Mouse (Mus musculus) splenic B cell, adult 2 months (primary cell): ENCODE data around the gene Pprc1.

Experiments used
- DNase-seq: peaks from one replicate; pipeline ENCODE4 v3.0.0-alpha.2; 2011; ENCODE audit warnings: low read depth, low spot score
- H3K27me3 ChIP-seq: 2 replicates; pipeline ENCODE4 v1.6.1; 2012; ENCODE audit warnings: mild to moderate bottlenecking, low read length, moderate library complexity, mixed read lengths; ENCODE audit not compliant: control insufficient read depth, poor library complexity, insufficient read depth, severe bottlenecking
- H3K36me3 ChIP-seq: 2 replicates; pipeline ENCODE4 v1.6.1; 2012; ENCODE audit warnings: mild to moderate bottlenecking, low read length, moderate library complexity, mixed read lengths; ENCODE audit not compliant: control insufficient read depth, poor library complexity, insufficient read depth, severe bottlenecking

Pprc1 gene

DNA sequence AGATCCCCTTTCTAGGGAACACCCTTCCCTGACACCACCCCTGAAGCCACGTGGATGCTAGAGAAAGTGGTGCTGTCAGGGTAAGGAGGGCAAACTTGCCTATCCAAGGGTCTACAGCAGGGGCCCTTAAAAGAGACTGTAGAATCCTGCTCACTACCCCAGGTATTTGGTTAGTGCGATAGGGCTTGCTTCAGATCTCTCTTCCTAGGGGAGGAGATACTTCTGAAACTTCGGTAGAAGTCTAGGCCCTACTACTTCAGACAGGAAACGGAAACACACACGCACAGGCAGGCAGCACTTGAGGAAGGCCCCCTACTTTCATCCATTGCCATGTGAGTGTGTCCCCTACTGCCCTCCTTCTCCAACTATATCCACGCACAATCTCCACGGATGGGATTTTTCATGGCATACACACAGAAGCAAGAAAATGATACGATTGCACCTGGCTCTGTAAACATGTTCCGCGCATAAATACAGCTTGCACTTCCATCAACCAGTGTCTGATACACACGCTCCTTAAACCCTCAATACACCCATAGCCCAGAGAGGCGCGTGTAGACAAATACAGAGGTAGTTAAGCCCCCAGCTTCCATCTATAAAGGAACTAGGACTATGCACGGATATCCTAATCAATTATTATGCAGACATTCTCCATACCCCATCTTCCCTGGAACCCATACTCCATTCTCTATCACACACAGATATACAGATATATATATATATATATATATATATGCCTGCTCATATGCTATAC is 4.4 kb upstream of the Pprc1 start:
- DNase-seq = peak; percentile 49
- no peaks in the 10 kb centered on the region for H3K27me3 ChIP-seq
- H3K36me3 ChIP-seq = peaks cover 4% of the 10 kb centered on the region

GRCm38 (mm10) chr19:46041299-46041932 is 3.3 kb upstream of the Pprc1 start:
- no peaks in the 10 kb centered on the region for H3K27me3 ChIP-seq
- H3K36me3 ChIP-seq = no peaks in the 10 kb centered on the region
- DNase-seq = peak; percentile 67

- Histone ChIP-seq H3K27me3 (no peaks in the 10 kb centered on the region), H3K36me3 (no peaks in the 10 kb centered on the region)
- DNase-seq = peak; percentile 55
Measured at GRCm38 (mm10) chr19:46041933-46042475, 2.7 kb upstream of the Pprc1 start.

DNA sequence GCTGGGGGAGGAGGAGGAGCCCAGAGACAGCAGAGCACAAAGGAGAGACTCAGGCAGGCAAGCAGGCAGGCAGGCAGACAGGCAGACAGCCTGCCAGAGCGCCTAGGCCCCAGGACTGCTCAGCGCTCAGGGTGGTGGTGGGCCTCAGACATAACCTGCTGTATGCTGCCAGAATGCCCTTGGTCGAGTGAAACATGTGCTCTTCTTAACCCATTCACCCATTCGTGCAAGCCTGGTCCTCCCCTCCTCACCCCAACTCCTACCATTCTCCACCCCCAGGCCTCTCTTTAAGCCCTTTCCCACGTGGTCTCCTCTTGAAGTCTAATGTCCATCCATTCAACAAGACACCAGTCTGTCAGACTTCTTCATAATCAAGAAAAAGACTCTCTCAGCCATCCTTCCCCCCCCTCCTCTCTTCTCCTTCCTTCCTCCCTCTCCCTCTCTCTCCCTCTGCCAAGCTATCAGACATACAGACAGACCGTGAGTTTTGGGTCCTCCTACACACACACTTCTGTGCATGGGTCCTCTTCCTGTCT is 2.1 kb upstream of the Pprc1 start:
- DNase-seq = no peak
- no peaks in the 10 kb centered on the region for H3K27me3 ChIP-seq

GRCm38 (mm10) chr19:46043380-46043779 is 1.3 kb upstream of the Pprc1 start:
- DNase-seq = no peak
- Histone ChIP-seq H3K36me3 (no peaks in the 10 kb centered on the region), H3K27me3 (no peaks in the 10 kb centered on the region)

More for the DNA sequence above, 2.1 kb upstream of the Pprc1 start:
- no peaks in the 10 kb centered on the region for H3K36me3 ChIP-seq

DNA sequence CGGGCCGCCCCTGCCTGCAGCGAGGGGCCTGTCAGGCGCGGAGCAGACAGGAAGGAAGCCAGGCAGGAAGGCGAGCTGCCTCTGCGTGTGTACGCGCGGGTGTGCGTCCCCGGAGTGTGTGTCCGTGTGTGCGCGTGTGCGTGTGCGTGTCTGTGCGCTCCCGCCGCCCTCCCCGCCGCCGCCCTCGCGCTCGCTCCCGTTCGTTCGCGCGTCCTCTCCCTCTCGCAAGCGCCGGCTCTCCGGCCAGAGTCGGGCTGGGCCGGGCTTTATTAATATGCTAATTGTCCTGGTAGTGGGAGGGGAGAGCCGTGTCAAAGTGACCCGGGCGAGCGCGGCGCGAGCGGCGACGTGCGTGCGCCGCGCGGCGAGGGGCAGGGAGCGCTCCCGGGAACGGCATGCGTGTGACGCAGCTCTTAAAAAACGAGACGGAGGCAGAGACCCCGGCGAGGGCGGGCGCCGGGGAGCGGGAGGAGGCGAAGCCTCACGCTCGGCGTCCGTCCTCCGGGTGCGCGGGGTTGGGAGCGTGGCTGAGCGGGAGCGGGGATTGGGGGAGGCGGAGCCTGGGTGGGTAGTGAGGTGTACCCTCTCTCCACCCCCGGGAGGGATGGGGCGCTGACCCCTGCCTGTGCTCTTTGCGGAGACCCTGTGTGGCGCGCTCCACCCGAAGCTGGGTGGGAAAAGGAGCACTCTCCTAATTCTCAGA is 458 bp downstream of the Pprc1 start, which contains the start of gene Ldb1:
Gene Ldb1 (minus strand): TSS at position 222 of the 703 bp plus-strand sequence.
- no peaks in the 10 kb centered on the region for H3K27me3 ChIP-seq
- DNase-seq = peak; percentile 81
- H3K36me3 ChIP-seq = no peaks in the 10 kb centered on the region

GRCm38 (mm10) chr19:46045696-46046311 is 1.1 kb downstream of the Pprc1 start:
- peak; percentile 31 for DNase-seq
- Histone ChIP-seq H3K27me3 (no peaks in the 10 kb centered on the region), H3K36me3 (no peaks in the 10 kb centered on the region)

- no peaks in the 10 kb centered on the region for H3K27me3 ChIP-seq
- DNase-seq = no peak
- no peaks in the 10 kb centered on the region for H3K36me3 ChIP-seq
Measured at GRCm38 (mm10) chr19:46046621-46047025, 1.9 kb downstream of the Pprc1 start.

- DNase-seq = no peak
- H3K36me3 ChIP-seq = no peaks in the 10 kb centered on the region
- no peaks in the 10 kb centered on the region for H3K27me3 ChIP-seq
Measured at GRCm38 (mm10) chr19:46047426-46047825, 2.7 kb downstream of the Pprc1 start.

DNA sequence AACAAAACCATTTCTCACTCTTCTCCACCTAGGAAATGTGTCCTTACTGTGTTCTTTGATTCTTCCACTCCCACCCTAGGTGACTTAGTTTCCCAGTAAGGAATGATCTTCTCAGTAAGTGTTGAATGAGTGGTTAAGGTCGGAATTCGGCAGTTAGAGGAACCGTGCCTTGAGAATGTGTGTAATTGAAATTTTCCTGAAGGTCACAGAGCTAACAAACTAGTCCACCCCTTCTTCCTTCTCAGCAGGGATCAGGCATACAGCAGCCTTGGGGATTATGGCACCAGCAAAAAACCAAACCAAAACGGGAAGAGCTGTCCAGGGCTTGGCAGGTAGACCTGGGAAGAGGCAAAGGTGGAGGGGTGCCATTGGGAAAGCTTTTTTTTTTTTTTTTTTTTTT is 4.4 kb downstream of the Pprc1 start:
- Histone ChIP-seq H3K36me3 (no peaks in the 10 kb centered on the region), H3K27me3 (no peaks in the 10 kb centered on the region)
- no peak for DNase-seq

DNA sequence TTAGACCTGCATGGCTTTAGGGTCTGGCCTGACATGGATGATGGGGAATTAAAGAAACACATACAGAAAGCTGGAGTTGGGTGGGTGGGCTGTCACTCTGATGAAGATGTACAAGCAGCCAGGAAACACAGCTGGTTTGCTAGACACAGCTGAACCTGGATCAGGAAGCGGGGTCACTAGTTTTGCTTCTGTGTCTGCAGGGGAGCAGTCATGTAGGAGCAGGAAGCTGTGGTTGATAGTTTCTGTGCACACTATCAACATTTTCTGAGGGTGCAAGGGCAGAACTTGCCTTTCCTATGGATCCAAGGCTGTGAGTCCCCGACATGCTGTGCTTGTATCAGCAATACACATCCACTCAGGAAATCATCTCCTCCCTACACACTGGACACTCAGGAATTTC is 5.8 kb downstream of the Pprc1 start:
- no peaks in the 10 kb centered on the region for H3K27me3 ChIP-seq
- peak; percentile 46 for DNase-seq

DNA sequence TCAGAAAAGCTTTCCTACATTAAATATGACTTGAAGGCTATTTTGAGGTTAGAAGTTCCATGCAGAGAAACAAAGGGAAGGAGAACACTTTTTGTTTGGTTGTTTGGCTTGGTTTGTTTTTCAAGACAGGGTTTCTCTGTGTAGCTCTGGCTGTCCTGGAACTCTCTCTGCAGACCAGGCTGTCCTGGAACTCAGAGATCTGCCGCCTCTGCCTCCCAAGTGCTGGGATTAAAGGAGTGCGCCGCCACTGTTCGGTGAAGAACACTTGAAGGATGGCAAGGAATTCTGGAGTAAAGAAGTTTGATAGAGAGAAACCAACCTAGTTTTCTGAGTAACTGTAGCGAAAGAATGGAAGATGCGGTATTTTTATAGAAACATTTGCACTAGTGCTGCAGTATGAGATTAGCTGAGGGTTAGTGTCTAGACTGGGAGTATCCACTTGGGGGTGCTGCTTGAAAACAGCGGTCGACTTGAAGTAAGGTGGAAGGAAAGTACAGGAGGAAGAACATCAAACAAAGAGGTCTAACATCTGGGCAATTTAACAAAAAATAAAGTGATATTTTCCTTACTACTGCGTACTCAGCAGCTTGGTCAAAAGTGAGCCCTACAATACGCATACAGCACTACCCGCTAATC is 11.2 kb downstream of the Pprc1 start:
- H3K36me3 ChIP-seq = no peaks in the 10 kb centered on the region
- no peak for DNase-seq
- H3K27me3 ChIP-seq = no peaks in the 10 kb centered on the region

More for the DNA sequence above, 5.8 kb downstream of the Pprc1 start:
- no peaks in the 10 kb centered on the region for H3K36me3 ChIP-seq

- Histone ChIP-seq H3K36me3 (no peaks in the 10 kb centered on the region), H3K27me3 (no peaks in the 10 kb centered on the region)
- DNase-seq = peak; percentile 95
Measured at GRCm38 (mm10) chr19:46056388-46056946, 11.8 kb downstream of the Pprc1 start.
